Mouse (Mus musculus) midbrain, embryonic 14.5 days (tissue): ENCODE data around the gene Plppr1. TPM values are rescaled to one million over a fixed set of nuclear protein-coding genes. Genes with fewer than 3 reads are reported as not detected.
A peak's percentile ranks its signal among the peaks of the same experiment; 100 is the strongest.

Experiments
- ATAC-seq: fragments of 200-750 bp; cut with Nextera tagmentation; 2 replicates; pipeline ENCODE4 v1.8.0; 2017; ENCODE audit warnings: moderate number of reproducible peaks, moderate library complexity; ENCODE audit not compliant: low FRiP score, low TSS enrichment
- DNase-seq: peaks from one replicate; pipeline ENCODE4 v3.0.0-alpha.2; 2015
- H3K27ac ChIP-seq: fragments of 300-500 bp; sonication (generic); replicated peaks from 2 replicates; pipeline ENCODE4 v1.5.1; 2014; ENCODE audit warnings: mild to moderate bottlenecking, low read depth, low read length, moderate library complexity
- H3K27me3 ChIP-seq: fragments of 300-500 bp; sonication (generic); 2 replicates; pipeline ENCODE4 v1.6.1; 2014; ENCODE audit warnings: low read length, control low read depth, mixed read lengths; ENCODE audit not compliant: control insufficient read depth, insufficient read depth
- H3K36me3 ChIP-seq: fragments of 300-500 bp; sonication (generic); 2 replicates; pipeline ENCODE4 v1.6.1; 2014; ENCODE audit warnings: low read length, control low read depth; ENCODE audit not compliant: control insufficient read depth, insufficient read depth
- H3K4me1 ChIP-seq: fragments of 300-500 bp; sonication (generic); 2 replicates; pipeline ENCODE4 v1.6.1; 2014; ENCODE audit warnings: mild to moderate bottlenecking, antibody characterized with exemption, low read length, control low read depth; ENCODE audit not compliant: control insufficient read depth, insufficient read depth
- H3K4me2 ChIP-seq: fragments of 300-500 bp; sonication (generic); 2 replicates; pipeline ENCODE4 v1.6.1; 2014; ENCODE audit warnings: mild to moderate bottlenecking, low read length, moderate library complexity
- H3K4me3 ChIP-seq: fragments of 300-500 bp; sonication (generic); replicated peaks from 2 replicates; pipeline ENCODE4 v1.5.1; 2014; ENCODE audit warnings: low read depth, low read length
- H3K9ac ChIP-seq: fragments of 300-500 bp; sonication (generic); replicated peaks from 2 replicates; pipeline ENCODE4 v1.6.1; 2014; ENCODE audit warnings: mild to moderate bottlenecking, low read length, moderate library complexity
- H3K9me3 ChIP-seq: fragments of 300-500 bp; sonication (generic); 2 replicates; pipeline ENCODE4 v1.6.1; 2016; ENCODE audit warnings: low read length, control low read depth, mixed read lengths; ENCODE audit not compliant: control insufficient read depth
- WGBS: fragments of 180-500 bp; shearing (Covaris S2); extraction: QIAGEN DNeasy Blood & Tissue Kit; methylation state at CpG from one replicate; pipeline ENCODE4 v1.1.7; 2014; 5-methylcytosine and 5-hydroxymethylcytosine counted together
- polyA plus RNA-seq: library from polyadenylated mRNA; unstranded; fragments of >200 nt; fragmentation: Nextera tagmentation; extraction: Ambion mirVana; gene quantifications from 2 replicates; pipeline ENCODE4 v1.2.1, GENCODE M21; 2014

The Plppr1 gene
- polyA plus RNA-seq, 1 experiment from 2014 or later, result 60.8 TPM

DNA sequence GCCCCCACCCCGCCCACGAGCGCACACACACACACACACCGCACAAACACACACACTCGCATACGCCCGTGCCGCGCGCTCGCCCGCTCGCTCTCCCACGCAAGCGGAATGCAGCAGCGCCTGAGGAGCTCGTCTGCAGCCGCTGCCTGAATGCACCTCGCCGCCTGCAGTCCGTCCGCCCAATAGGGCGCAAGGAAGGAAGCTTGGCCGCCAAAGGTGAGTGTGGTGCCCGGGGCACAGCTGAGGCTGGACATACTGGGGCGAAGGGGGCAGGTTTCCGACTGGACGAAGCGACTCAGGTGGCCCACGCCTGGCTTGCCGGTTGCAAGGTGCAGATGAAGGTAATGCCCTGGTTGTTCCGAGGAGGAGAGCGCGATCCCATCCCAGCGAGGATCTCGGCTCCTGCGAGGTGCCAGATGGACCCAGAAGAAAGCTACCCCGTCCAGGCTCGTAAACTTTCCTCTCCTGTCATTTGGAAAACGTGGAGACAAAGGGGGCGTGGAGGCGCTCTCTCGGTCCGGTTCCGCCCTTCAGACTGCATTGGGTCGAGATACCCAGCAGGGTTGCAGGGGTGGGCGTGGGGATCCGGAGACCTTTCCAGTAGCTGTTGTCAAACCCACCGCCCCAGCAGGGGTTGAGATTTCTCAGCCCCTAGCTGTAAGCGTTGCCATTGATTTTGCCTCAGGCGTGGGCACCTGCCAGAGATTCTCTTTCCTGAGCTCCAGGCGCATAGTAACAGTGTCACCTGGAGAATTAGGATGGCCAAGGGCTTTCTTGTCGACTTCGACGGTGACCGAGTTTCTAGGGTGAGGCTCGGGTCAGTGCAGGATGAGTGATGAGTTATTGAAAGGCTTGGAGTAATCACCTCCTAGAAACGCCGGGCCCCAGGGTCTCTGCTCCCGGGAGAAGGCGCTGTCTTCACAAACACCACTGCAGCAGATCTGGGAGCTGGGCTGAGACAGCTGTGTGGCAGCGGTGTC lies 619 bp downstream of the Plppr1 start:
- peak; percentile 86 for DNase-seq
- H3K9me3 ChIP-seq, result no peaks in the 10 kb centered on the region
- ATAC-seq, result peak; percentile 86
- no peaks in the 10 kb centered on the region for H3K27me3 ChIP-seq
- no peaks in the 10 kb centered on the region for H3K36me3 ChIP-seq
- peak overlapping the region; percentile 82 for H3K4me3 ChIP-seq
- H3K4me1 ChIP-seq, result peaks cover 34% of the 10 kb centered on the region
- peak overlapping the region; percentile 67 for H3K4me2 ChIP-seq
- WGBS, result under 1% methylated on average over 62 of the region's 62 CpGs
- peak overlapping the region; percentile 93 for H3K27ac ChIP-seq
- H3K9ac ChIP-seq, result peak overlapping the region; percentile 85

DNA sequence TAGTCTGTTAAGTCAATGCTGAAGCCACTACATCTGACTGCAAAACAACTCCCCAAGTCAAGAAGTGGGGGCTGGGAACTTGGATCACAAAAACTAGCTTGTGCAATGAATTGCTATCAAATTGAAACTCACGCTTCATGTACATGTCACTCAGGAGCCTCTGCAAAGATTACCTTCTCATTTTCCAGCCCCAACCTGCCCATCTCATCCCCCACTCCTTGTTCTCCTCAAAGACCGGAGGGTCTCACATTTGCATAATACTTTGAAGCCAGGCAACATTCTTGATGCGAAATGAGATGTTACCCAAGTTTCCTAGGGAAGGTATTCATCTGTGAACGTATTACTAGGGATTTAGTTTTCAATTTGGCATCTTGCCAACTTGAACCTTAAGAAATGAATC lies 10.4 kb downstream of the Plppr1 start:
- DNase-seq, result no peak
- no peak for ATAC-seq
- 43% methylated on average over 4 of the region's 4 CpGs for WGBS
- Histone ChIP-seq H3K9me3 (no peaks in the 10 kb centered on the region), H3K4me1 (0 out of 2 replicates have a peak, but pooled peaks cover under 1% of the 10 kb centered on the region), H3K4me2 (no peak overlapping the region), H3K36me3 (0 out of 2 replicates have a peak, but pooled peaks cover 7% of the 10 kb centered on the region), H3K4me3 (no peak overlapping the region), H3K27me3 (no peaks in the 10 kb centered on the region), H3K9ac (no peak overlapping the region), H3K27ac (no peak overlapping the region)

DNA sequence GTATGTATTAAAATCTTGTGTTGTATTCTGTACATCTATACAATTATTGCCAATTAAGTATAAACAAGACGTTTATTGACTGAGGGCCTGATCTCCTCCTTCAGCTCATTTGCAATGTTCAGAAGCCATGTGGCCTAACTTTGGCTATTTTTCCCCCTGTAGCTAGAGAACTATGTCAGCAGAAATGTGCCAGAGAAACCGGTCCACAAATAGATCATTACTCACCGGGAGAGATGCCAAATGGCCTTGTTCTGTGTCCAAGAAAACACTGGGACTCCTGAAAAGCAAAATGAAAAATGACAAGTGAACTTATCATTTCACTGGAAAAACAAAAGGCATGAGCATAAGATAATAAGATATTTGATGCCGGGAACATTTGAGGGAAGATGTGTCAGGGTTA lies 13.8 kb downstream of the Plppr1 start:
- no peaks in the 10 kb centered on the region for H3K4me1 ChIP-seq
- DNase-seq, result no peak
- H3K9me3 ChIP-seq, result no peaks in the 10 kb centered on the region
- no peak overlapping the region for H3K27ac ChIP-seq
- H3K36me3 ChIP-seq, result 0 out of 2 replicates have a peak, but pooled peaks cover 7% of the 10 kb centered on the region
- H3K4me3 ChIP-seq, result no peak overlapping the region
- ATAC-seq, result no peak
- H3K9ac ChIP-seq, result no peak overlapping the region
- no peaks in the 10 kb centered on the region for H3K27me3 ChIP-seq
- WGBS, result 86% methylated on average over 4 of the region's 4 CpGs
- H3K4me2 ChIP-seq, result no peak overlapping the region

DNA sequence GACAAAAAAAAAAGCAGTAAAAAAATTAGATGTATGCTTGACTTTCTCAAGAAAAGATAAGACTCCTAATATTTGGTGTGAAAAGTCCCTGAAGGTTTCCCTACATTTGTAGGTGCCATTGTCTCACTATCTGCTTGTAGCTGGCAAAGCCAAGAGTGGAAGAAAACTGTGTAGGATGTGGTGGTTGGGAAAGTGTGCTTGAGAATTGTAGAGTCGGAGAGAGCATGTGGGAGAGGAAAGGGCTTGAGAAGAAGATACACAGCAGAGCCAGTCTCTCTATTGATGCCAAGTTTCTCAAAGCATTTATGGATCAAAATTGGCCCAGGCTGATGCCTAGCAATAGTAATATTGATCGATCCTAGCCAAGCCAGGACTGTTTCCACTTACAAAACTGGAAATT lies 16.8 kb downstream of the Plppr1 start:
- Histone ChIP-seq H3K4me1 (peaks cover 16% of the 10 kb centered on the region), H3K9me3 (no peaks in the 10 kb centered on the region), H3K4me3 (no peak overlapping the region), H3K36me3 (0 out of 2 replicates have a peak, but pooled peaks cover 7% of the 10 kb centered on the region), H3K27me3 (no peaks in the 10 kb centered on the region), H3K4me2 (no peak overlapping the region), H3K9ac (no peak overlapping the region), H3K27ac (no peak overlapping the region)
- 92% methylated on average over 2 of the region's 2 CpGs for WGBS
- ATAC-seq, result no peak
- DNase-seq, result no peak

DNA sequence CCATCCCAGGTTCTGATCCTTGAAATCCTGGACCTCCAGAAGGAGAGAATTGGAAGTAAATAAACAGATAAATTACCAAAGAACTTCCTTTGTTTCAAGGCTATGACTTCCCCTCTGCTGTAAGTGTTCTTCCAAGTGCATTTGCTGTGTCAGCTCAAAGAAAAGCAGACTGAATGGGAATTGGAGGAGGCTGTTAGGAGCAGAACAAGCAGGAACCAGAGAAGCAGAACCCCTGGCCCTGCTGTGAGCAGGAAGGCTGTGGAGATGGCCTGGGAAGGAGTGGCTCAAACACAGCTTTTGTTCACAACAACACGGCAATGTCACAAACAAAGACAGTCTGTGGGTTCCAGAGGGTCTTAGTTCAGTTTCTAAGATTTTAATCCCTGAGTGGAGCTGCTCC lies 20.3 kb downstream of the Plppr1 start:
- DNase-seq (peak; percentile 33), ATAC-seq (no peak)
- H3K9ac ChIP-seq, result no peak overlapping the region
- H3K27ac ChIP-seq, result no peak overlapping the region
- H3K36me3 ChIP-seq, result no peaks in the 10 kb centered on the region
- H3K9me3 ChIP-seq, result 0 out of 2 replicates have a peak, but pooled peaks cover 2% of the 10 kb centered on the region
- H3K4me2 ChIP-seq, result no peak overlapping the region
- WGBS, result 9% methylated on average over 1 of the region's 1 CpGs
- H3K27me3 ChIP-seq, result no peaks in the 10 kb centered on the region
- peaks cover 16% of the 10 kb centered on the region for H3K4me1 ChIP-seq
- no peak overlapping the region for H3K4me3 ChIP-seq

DNA sequence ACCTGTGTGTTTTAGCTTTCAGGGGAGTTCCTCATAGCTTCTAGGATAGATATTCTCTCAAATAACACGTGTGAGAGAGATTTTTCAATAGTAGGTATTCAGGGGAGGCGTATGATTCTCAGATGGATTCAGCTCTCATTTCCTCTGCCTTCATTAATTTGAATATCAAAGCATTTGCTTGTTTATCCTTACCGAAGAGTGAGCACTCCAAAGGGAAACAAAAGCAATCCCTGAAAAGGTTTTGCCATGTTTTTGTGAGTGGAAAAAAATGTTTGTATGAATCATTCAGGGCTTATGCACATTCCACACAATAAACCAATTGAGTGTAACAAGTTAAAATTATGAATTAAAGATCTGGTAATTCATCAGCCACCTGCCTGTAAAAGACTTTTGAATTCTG lies 29.1 kb downstream of the Plppr1 start:
- peak; percentile 21 for DNase-seq

DNA sequence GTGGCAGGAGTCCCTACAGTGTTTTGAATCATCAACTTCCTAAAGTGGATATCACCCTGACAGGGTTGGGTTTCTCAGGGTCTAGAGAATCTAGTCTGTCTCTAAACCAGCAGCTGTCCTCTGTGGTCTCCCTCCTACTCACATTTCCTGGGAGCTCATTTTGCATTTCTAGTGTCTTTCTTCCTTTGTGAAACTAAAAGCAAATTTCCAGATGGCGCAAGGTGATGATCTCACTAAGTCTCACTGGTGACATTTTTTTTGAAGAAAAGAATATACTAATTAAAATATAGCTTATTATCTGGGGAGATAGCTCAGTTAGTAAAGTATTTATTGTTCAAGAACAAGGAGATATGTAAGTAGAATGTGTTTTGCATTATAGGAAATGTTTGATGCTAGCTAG lies 31.4 kb downstream of the Plppr1 start:
- H3K4me1 ChIP-seq, result 0 out of 2 replicates have a peak, but pooled peaks cover 5% of the 10 kb centered on the region
- no peaks in the 10 kb centered on the region for H3K36me3 ChIP-seq
- no peak overlapping the region for H3K27ac ChIP-seq
- H3K9ac ChIP-seq, result no peak overlapping the region
- H3K9me3 ChIP-seq, result no peaks in the 10 kb centered on the region
- no peak for ATAC-seq
- H3K4me3 ChIP-seq, result no peak overlapping the region
- 96% methylated on average over 1 of the region's 1 CpGs for WGBS
- DNase-seq, result no peak
- no peak overlapping the region for H3K4me2 ChIP-seq
- H3K27me3 ChIP-seq, result no peaks in the 10 kb centered on the region

More for the DNA sequence above, 29.1 kb downstream of the Plppr1 start:
- no peak for ATAC-seq
- Histone ChIP-seq H3K27ac (no peak overlapping the region), H3K9me3 (0 out of 2 replicates have a peak, but pooled peaks cover 2% of the 10 kb centered on the region), H3K36me3 (no peaks in the 10 kb centered on the region), H3K4me3 (no peak overlapping the region), H3K4me1 (0 out of 2 replicates have a peak, but pooled peaks cover 5% of the 10 kb centered on the region), H3K4me2 (no peak overlapping the region), H3K9ac (no peak overlapping the region), H3K27me3 (no peaks in the 10 kb centered on the region)
- 34% methylated on average over 3 of the region's 3 CpGs for WGBS

DNA sequence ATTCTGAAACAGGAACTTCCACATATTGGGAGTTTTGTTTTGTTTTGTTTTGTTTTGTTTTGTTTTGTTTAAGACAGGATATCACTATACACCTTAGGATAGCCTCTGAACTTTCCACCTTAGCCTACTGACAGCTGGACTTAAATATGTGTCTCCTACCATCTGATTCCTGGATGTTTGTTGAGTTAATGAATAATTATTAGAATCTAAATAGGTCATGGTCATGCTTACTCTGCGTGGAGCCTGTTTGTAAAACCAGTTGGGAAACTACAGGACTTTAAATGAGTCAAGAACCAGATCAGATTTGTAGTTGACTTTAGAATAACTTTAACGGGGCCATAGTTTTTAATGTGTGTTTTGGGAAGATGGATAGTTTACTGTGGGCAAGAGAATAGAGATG lies 40.4 kb downstream of the Plppr1 start:
- H3K4me1 ChIP-seq, result peaks cover 14% of the 10 kb centered on the region
- no peaks in the 10 kb centered on the region for H3K9me3 ChIP-seq
- no peak overlapping the region for H3K4me2 ChIP-seq
- no peaks in the 10 kb centered on the region for H3K36me3 ChIP-seq
- no peak overlapping the region for H3K4me3 ChIP-seq
- ATAC-seq (no peak), DNase-seq (no peak)
- no peak overlapping the region for H3K9ac ChIP-seq
- 80% methylated on average over 2 of the region's 2 CpGs for WGBS
- H3K27me3 ChIP-seq, result no peaks in the 10 kb centered on the region
- H3K27ac ChIP-seq, result no peak overlapping the region
